Mouse (Mus musculus): ENCODE results near the gene Rpl13.

DNA sequence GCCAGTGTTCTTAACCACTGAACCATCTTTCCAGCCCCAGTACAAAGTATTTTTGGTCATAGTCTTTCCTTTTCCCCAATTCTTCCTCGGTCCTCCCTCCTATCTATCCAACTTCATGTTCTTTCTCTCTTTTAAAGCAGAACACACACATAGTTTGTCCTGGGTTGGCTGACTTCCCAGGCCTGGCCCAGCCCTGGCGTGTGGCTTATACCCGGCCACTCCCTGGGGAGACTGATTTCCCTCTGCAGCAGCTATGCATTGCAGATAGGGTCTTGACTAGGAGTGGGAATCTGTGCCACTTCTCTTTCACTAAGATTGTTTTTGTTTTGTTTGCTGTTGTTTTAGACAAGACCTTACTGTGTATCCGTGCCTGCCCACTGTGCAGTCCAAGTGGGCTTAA, 31.0 kb upstream of the Rpl13 start:
- TF ChIP-seq POLR2A (IDR thresholded peaks at IDR 0.05; ENCODE audit: extremely low read depth, insufficient read depth, low read length) (no peak), CTCF (IDR thresholded peaks at IDR 0.05; ENCODE audit: low read depth, low read length) (no peak)
